Mouse (Mus musculus) megakaryocyte, embryonic 14.5 days (primary cell): ENCODE data around the gene Rundc3a.

Experiments
- FLI1 ChIP-seq: IDR thresholded peaks from 2 replicates; pipeline ENCODE4 v1.6.1; 2012; ENCODE audit warnings: low read length, inconsistent platforms, mixed read lengths
- GATA1 ChIP-seq: IDR thresholded peaks from 3 replicates; pipeline ENCODE4 v1.6.1; 2012; ENCODE audit warnings: mixed read lengths, low read length, inconsistent platforms, borderline replicate concordance

GRCm38 (mm10) chr11:102409795-102410330 is 16.7 kb downstream of the Rundc3a start:
- TF ChIP-seq GATA1: no peak
- no peak for TF ChIP-seq FLI1
